Mouse (Mus musculus) hindbrain, embryonic 14.5 days (tissue): ENCODE measurements around the gene Luc7l3. TPM values are rescaled to one million over a fixed set of nuclear protein-coding genes. Genes with fewer than 3 reads are reported as not detected.

Experiments used
- ATAC-seq: fragments of 200-750 bp; cut with Nextera tagmentation; 2 replicates; pipeline ENCODE4 v1.8.0; 2017; ENCODE audit warnings: moderate number of reproducible peaks, mild to moderate bottlenecking, moderate TSS enrichment, moderate library complexity; ENCODE audit not compliant: low FRiP score
- DNase-seq: peaks from one replicate; pipeline ENCODE4 v3.0.0-alpha.2; 2015; ENCODE audit warnings: low spot score
- H3K27ac ChIP-seq: fragments of 300-500 bp; sonication (generic); 2 replicates; pipeline ENCODE4 v1.5.1; 2014; ENCODE audit warnings: mild to moderate bottlenecking, moderate library complexity
- H3K27me3 ChIP-seq: fragments of 300-500 bp; sonication (generic); 2 replicates; pipeline ENCODE4 v1.6.1; 2014; ENCODE audit warnings: mild to moderate bottlenecking, low read length, mixed read lengths; ENCODE audit not compliant: control insufficient read depth, insufficient read depth
- H3K36me3 ChIP-seq: fragments of 300-500 bp; sonication (generic); replicated peaks from 2 replicates; pipeline ENCODE4 v1.6.1; 2014; ENCODE audit not compliant: control insufficient read depth, insufficient read depth
- H3K4me1 ChIP-seq: fragments of 300-500 bp; sonication (generic); replicated peaks from 2 replicates; pipeline ENCODE4 v1.6.1; 2014; ENCODE audit warnings: antibody characterized with exemption, low read length, mixed read lengths; ENCODE audit not compliant: control insufficient read depth, insufficient read depth
- H3K4me2 ChIP-seq: fragments of 300-500 bp; sonication (generic); replicated peaks from 2 replicates; pipeline ENCODE4 v1.6.1; 2014; ENCODE audit warnings: mild to moderate bottlenecking, moderate library complexity
- H3K4me3 ChIP-seq: fragments of 300-500 bp; sonication (generic); replicated peaks from 2 replicates; pipeline ENCODE4 v1.5.1; 2014; ENCODE audit warnings: mild to moderate bottlenecking, low read length
- H3K9ac ChIP-seq: fragments of 300-500 bp; sonication (generic); 2 replicates; pipeline ENCODE4 v1.6.1; 2014
- H3K9me3 ChIP-seq: fragments of 300-500 bp; sonication (generic); 2 replicates; pipeline ENCODE4 v1.6.1; 2016; ENCODE audit warnings: low read length; ENCODE audit not compliant: control insufficient read depth
- WGBS: fragments of 180-500 bp; shearing (Covaris S2); extraction: QIAGEN DNeasy Blood & Tissue Kit; methylation state at CpG from one replicate; pipeline ENCODE4 v1.1.7; 2014; 5-methylcytosine and 5-hydroxymethylcytosine counted together
- polyA plus RNA-seq: library from polyadenylated mRNA; unstranded; fragments of >200 nt; fragmentation: Nextera tagmentation; extraction: Ambion mirVana; gene quantifications from 2 replicates; pipeline ENCODE4 v1.2.1, GENCODE M21; 2014

The Luc7l3 gene
- polyA plus RNA-seq, 1 experiment from 2014 or later: 105 TPM

DNA sequence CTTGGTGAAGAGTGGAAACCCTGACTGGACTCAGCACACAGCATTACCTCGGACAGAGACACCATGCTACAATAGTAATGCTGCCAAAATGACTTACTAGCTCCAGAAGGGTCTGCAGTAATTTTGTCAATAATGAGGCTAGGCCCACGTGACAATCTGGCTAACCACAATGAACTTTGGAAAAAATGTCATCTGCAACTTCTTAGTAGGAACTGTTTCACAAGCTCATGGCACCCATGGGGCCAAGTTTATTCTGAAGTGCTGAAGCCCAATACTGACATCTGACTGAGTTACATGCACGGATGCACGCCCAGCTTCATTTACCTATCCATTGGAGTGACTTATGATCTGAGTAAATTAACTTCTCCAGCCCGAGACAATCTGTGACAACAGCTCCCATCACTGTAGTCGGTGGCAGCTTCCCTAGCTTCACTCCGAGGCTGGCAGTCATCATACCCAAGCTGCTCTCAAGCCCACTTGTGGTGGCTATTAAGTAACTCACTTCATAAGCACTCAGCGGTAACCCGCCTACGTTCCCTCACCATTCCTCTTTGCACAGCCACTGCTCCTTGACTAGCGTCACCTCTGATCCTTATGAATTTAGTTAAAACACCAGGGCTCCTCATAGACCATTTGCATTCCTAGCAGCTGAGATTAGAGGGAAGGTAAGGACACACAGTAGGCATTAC, 35.8 kb downstream of the Luc7l3 start:
- ATAC-seq (no peak), DNase-seq (no peak)
- WGBS: 91% methylated on average over 11 of the region's 11 CpGs
- H3K9ac ChIP-seq: no peak overlapping the region
- H3K36me3 ChIP-seq: peaks cover 59% of the 10 kb centered on the region
- H3K27me3 ChIP-seq: no peaks in the 10 kb centered on the region
- H3K9me3 ChIP-seq: no peaks in the 10 kb centered on the region
- no peak overlapping the region for H3K4me3 ChIP-seq
- no peak overlapping the region for H3K27ac ChIP-seq
- no peak overlapping the region for H3K4me2 ChIP-seq
- H3K4me1 ChIP-seq: no peaks in the 10 kb centered on the region

DNA sequence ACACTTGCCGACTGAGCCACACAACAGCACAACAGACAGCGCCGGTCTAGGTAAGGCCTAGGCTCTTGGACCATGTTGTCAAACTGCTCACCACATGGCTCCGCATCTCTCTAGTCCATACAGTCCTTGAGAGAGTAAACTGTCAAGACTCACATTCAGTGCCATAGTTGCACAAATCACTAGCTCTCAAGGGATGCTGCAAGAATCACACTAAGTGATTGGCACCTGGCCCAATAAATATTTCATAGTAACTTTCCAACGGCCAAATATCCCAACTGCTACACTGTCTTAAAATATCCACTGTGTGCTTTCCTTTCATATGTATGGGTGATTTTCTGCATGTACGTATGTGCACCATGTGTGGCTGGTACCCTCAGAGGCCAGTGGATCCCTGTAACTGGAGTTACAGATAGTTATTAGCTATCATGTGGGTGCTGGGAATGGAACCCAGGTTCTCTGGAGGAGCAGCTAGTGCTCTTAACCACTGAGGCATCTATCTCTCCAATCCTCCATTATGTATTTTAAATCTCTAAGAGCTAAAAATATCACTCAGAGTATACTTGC, 38.2 kb downstream of the Luc7l3 start:
- 94% methylated on average over 6 of the region's 6 CpGs for WGBS
- peaks cover 35% of the 10 kb centered on the region for H3K36me3 ChIP-seq
- no peak for DNase-seq

DNA sequence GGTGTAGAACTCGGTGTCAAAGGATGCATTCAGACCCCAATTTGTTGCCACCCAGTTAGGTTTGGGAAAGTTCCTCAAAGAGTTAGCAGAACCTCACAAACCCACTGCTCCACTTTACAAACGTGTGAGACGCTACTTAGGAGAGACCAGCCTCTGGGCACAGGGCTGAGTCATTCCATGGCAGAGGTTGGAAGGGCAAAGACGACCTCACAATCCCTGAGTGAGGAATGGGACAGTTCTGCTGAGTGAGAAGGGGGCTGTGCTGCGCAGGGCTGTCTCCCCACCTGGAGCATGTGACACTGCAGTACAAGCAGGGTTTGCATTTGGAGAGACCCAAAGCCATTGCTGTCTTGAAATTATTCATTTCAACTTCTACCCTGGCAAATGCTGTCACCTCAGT, 39.5 kb downstream of the Luc7l3 start:
- Histone ChIP-seq H3K36me3 (peaks cover 23% of the 10 kb centered on the region), H3K4me3 (no peak overlapping the region), H3K27me3 (no peaks in the 10 kb centered on the region), H3K4me2 (no peak overlapping the region), H3K4me1 (0 out of 2 replicates have a peak, but pooled peaks cover 2% of the 10 kb centered on the region), H3K9ac (no peak overlapping the region), H3K27ac (no peak overlapping the region), H3K9me3 (no peaks in the 10 kb centered on the region)
- 63% methylated on average over 5 of the region's 5 CpGs for WGBS
- no peak for DNase-seq
- ATAC-seq: no peak

More for the DNA sequence above, 38.2 kb downstream of the Luc7l3 start:
- no peaks in the 10 kb centered on the region for H3K4me1 ChIP-seq
- H3K27me3 ChIP-seq: no peaks in the 10 kb centered on the region
- H3K9me3 ChIP-seq: no peaks in the 10 kb centered on the region
- no peak overlapping the region for H3K9ac ChIP-seq
- no peak overlapping the region for H3K4me3 ChIP-seq
- no peak overlapping the region for H3K4me2 ChIP-seq
- H3K27ac ChIP-seq: no peak overlapping the region
- ATAC-seq: 0 out of 2 replicates have a peak, but pooled peaks have one; percentile 21

- no peak within 1 kb of the TSS for H3K4me2 ChIP-seq
- 84% methylated on average over 11 of the region's 11 CpGs for WGBS
- DNase-seq: peak; percentile 47
- H3K27ac ChIP-seq: no peak within 1 kb of the TSS
- H3K4me3 ChIP-seq: no peak within 1 kb of the TSS
- H3K27me3 ChIP-seq: no peaks in the 10 kb centered on the region
- no peak within 1 kb of the TSS for H3K9ac ChIP-seq
- H3K36me3 ChIP-seq: peaks cover 16% of the 10 kb centered on the region
- no peaks in the 10 kb centered on the region for H3K9me3 ChIP-seq
- no peak for ATAC-seq
- peaks cover 7% of the 10 kb centered on the region; the same call in 1 of the 2 replicates for H3K4me1 ChIP-seq
These were observed 40.3 kb downstream of the Luc7l3 start, which contains the start of gene Gm21885 for GRCm38 (mm10) chr11:94281199-94282181. TSS of gene Gm21885 (plus strand) at chr11:94281873.

DNA sequence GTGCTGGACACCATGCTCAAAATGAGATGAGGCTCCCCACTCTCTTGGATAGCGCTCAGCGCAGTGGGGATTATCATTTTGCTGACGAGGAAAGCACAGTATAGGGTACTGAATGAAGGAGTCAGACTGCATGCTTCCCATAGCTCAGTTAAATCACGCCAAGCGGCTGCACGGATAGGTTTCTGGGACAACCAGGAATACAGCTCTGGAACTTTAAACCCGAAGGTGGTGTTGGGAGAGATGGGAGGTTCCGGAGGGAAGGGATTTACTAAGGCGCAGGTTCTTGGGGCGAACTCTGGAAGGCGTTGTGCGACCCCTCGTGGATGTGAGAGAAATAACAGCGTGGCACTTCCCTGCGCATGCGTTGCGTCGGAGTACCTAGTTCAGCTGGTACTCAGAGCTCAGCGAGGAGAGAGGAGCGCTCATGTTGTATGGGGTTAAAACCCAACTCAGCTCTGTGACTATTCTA, 44.9 kb downstream of the Luc7l3 start:
- ATAC-seq: peak; percentile 76
- peak overlapping the region; percentile 49; the same call in 1 of the 2 replicates for H3K27ac ChIP-seq
- H3K4me1 ChIP-seq: peaks cover 7% of the 10 kb centered on the region; the same call in 1 of the 2 replicates
- WGBS: 6% methylated on average over 20 of the region's 20 CpGs
- peak overlapping the region; percentile 25 for H3K4me3 ChIP-seq
- no peaks in the 10 kb centered on the region for H3K9me3 ChIP-seq
- H3K27me3 ChIP-seq: no peaks in the 10 kb centered on the region
- H3K4me2 ChIP-seq: peak overlapping the region; percentile 56
- no peaks in the 10 kb centered on the region for H3K36me3 ChIP-seq
- peak; percentile 95 for DNase-seq
- H3K9ac ChIP-seq: peak overlapping the region; percentile 56

DNA sequence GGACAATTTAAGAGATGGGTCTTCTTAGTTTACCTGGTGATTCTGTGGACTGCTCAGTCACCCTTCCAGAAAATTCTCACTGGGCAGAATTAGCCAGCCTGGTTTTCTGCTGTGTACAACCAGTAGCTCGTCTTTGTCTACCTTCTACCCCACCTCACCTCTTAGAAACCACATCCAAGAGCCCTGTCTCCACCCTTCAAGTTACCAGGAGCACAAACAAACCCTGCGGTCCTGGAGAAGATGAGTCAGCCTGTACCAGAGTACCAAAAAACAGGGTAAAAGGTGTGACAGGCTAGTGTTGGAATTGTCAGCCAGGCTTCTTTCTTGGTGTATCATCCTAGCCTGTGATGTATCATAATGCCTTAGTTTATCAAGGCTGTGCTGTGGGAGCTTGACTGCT, 46.1 kb downstream of the Luc7l3 start:
- H3K9me3 ChIP-seq: no peaks in the 10 kb centered on the region
- no peak overlapping the region for H3K27ac ChIP-seq
- no peaks in the 10 kb centered on the region for H3K36me3 ChIP-seq
- ATAC-seq (no peak), DNase-seq (no peak)
- no peak overlapping the region for H3K9ac ChIP-seq
- no peak overlapping the region for H3K4me3 ChIP-seq
- H3K4me2 ChIP-seq: no peak overlapping the region
- peaks cover 7% of the 10 kb centered on the region; the same call in 1 of the 2 replicates for H3K4me1 ChIP-seq
- WGBS: 93% methylated on average over 2 of the region's 2 CpGs
- no peaks in the 10 kb centered on the region for H3K27me3 ChIP-seq

- H3K4me2 ChIP-seq: no peak overlapping the region
- no peaks in the 10 kb centered on the region for H3K27me3 ChIP-seq
- no peak overlapping the region for H3K27ac ChIP-seq
- 79% methylated on average over 7 of the region's 7 CpGs for WGBS
- no peak overlapping the region for H3K4me3 ChIP-seq
- DNase-seq: no peak
- no peaks in the 10 kb centered on the region for H3K9me3 ChIP-seq
- no peaks in the 10 kb centered on the region for H3K36me3 ChIP-seq
- H3K4me1 ChIP-seq: peaks cover 7% of the 10 kb centered on the region; the same call in 1 of the 2 replicates
- no peak overlapping the region for H3K9ac ChIP-seq
- no peak for ATAC-seq
These were observed 46.6 kb downstream of the Luc7l3 start for GRCm38 (mm10) chr11:94275226-94275625.

GRCm38 (mm10) chr11:94274206-94274867, 47.5 kb downstream of the Luc7l3 start:
- WGBS: 95% methylated on average over 10 of the region's 10 CpGs
- no peak for DNase-seq
- Histone ChIP-seq H3K4me1 (peaks cover 7% of the 10 kb centered on the region; the same call in 1 of the 2 replicates), H3K9ac (no peak overlapping the region), H3K9me3 (no peaks in the 10 kb centered on the region), H3K4me3 (no peak overlapping the region), H3K27ac (no peak overlapping the region), H3K4me2 (no peak overlapping the region), H3K36me3 (no peaks in the 10 kb centered on the region), H3K27me3 (no peaks in the 10 kb centered on the region)
- no peak for ATAC-seq
